Mouse (Mus musculus): Measurements from ENCODE around the gene Dcdc2c.

Gene Dcdc2c

GRCm38 (mm10) chr12:28552299-28552698 lies at the start of gene Dcdc2c:
Dcdc2c (minus strand) TSS chr12:28552399.
- DNase-seq (ENCODE audit: low spot score), result no peak

DNA sequence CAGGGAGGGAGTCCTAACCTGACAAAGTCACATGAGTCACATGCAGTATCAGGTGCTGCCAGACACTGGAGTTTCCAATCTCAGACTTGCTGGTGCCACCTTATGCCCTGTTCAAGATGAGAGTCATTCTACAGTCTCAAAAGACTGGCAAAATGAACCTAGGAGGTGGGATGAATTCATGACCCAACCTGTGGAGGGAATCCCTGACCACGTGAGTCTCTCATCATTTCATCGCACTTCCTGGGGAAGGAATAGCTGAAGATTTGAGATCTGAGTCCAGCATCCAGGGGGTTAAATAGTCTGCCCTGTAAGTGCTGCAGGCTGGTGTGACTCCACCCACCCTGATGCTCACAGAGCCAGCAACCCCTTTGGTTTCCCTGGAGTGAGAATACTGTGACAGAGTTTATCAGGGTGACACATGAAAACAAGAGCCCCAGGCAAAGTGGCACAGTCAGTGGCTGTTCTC lies 46.4 kb upstream of the Dcdc2c start:
- no peak for DNase-seq (ENCODE audit: low spot score)

- DNase-seq (ENCODE audit: low spot score), result no peak
Measured at GRCm38 (mm10) chr12:28598110-28598509, 45.9 kb upstream of the Dcdc2c start.

DNA sequence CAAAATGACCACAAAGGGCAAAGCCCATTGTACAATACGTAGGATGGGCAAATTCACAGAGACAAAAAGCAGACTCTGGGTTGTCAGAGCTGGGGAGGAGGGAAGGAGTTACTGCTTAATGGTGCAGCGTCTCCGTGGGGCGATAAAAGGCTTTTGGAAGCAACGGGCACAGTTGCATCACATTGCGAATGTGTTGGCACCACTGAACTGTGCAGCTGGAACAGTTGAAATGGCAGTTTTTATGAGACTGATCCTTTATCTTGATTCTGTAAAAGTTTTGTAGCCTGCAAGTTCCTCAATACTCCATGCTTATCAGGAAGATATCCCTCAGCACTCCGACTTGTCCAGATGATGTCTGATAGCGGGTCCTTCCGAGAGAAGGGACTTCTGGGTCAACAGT lies 45.5 kb upstream of the Dcdc2c start:
- no peak for DNase-seq (ENCODE audit: low spot score)

DNA sequence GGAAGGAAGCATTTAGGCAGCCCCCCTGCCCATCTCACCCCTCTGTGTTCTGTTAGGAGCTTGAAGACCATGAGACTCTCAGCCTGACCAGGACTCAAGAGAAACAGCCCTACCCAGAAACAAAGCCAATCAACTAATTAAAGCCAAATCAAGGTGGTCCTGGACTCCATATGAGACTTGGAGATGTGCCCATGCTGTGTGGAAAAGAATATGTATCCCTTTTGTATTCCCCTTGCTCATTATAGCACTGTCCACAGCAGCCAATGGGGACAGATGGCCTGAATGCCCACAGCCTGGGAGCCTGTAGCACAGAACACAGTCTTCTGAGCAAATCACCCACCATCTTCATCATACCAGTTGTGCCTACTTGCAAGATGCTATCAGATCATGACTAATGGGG lies 44.7 kb upstream of the Dcdc2c start:
- no peak for DNase-seq (ENCODE audit: low spot score)

DNA sequence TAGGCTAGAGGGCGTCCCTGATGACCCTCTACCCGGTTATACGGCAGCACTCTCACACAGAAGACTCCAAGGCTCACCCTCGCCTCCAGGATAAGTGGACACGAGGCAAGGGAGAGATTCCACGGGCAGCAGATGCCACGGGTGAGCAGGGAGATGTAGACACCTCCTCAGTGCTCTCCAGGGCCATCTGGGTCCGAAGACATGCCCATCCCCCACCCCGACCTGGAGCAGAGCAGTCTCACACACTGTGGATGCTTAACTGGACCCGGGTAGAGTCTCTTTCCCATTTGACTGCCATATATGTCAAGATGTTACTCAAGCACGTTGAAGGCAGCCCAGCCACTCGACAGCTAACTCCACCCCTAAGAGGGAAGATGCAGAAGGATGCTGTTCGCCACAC lies 38.2 kb upstream of the Dcdc2c start:
- no peak for DNase-seq (ENCODE audit: low spot score)

DNA sequence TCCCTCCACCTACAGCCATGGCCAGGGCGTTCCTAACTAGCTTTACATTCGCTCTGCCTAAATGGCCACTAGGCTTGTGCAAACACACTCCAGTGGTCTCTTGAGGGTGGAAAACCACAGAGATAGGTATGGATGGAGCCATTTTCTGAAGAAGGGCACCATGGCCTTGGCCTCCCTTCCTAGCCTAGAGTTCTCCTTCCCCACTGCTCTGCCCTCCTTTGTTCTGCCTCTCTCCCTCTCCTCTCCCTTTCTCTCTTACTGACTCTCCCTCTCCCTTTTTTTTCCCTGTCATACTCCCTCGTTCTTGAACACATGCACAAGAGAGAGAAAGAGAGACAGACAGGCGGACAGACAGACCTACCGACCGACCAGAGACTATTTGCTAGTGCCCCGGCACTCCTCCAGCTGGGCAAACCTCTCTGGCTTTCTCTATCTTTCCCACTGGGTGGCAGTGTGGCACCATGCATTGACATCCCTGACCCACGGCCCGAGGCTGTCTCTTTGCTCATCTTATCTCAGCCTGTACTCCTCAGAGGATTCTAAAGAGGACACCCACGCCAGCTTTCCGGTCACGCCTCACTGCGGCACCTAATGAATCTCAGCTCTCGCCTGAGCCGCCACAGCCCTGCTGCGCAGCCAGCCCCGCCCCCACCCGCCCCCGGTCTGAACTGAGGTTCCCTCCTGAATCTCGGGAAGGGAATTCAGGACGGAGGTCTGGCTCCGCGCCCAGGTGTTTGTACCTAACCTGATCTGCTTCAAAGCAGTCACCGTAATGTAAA lies 37.1 kb upstream of the Dcdc2c start:
- peak; percentile 63 for DNase-seq (ENCODE audit: low spot score)

DNA sequence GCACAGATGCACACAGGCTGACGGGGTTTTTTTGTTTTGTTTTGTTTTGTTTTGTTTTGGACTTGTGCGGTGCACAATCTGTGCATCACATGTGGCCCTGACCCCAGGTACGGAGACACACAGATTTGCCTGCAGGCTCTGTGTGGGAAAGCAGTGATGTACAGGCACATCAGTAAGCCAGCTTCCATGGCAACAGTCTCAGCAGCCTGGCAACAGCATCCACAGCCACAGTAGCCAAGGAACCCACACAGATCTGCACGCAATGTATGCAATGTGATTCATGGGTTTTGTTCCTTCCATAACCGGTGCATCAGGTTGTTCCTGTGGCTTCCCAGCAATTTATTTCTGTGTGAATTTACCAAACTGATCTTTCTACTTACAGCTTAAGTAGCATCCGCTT lies 35.8 kb upstream of the Dcdc2c start:
- no peak for DNase-seq (ENCODE audit: low spot score)

DNA sequence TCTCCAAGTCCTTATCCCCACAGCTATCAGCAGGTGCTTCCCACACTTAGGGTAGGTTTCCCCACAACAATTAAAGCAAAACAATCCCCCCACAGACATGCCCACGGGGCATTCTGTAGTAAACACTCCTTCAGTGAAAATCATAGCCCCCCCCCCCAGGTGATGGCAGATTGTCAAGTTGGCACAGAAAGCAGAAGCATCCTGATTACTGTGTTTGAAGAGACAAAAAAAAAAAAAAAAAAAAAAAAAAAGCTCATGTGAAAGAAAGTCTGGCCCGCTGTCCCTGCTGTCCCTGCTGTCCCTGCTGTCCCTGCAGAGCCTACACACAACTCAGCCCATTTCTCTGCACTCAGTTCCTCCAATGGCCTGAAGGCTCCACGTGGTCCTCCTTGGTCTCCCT lies 31.8 kb upstream of the Dcdc2c start:
- DNase-seq (ENCODE audit: low spot score), result no peak

GRCm38 (mm10) chr12:28582423-28582822 lies 30.2 kb upstream of the Dcdc2c start, which contains the start of gene Allc:
Allc (minus strand) TSS chr12:28582523.
- DNase-seq (ENCODE audit: low spot score), result no peak

DNA sequence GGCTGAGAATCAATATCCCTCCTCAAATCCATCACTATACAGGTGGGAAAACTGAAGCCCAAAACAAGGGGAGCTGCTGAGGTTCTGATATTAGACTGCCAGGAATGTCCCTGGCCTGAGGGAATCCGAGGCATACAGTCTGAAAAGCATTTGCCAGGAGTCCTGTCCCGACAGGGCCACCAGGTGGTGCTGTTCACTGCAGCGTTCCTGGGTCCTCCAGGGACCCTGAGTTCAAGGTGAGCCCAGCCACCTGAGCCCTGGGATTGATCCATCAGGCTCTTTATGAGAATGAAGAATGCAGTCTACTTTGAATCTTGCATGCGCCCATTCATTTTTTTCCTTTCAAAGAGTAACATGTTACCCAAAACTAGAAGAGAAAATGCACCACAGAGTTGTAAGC lies 26.9 kb upstream of the Dcdc2c start:
- no peak for DNase-seq (ENCODE audit: low spot score)

GRCm38 (mm10) chr12:28578147-28578546 lies 25.9 kb upstream of the Dcdc2c start:
- no peak for DNase-seq (ENCODE audit: low spot score)

DNA sequence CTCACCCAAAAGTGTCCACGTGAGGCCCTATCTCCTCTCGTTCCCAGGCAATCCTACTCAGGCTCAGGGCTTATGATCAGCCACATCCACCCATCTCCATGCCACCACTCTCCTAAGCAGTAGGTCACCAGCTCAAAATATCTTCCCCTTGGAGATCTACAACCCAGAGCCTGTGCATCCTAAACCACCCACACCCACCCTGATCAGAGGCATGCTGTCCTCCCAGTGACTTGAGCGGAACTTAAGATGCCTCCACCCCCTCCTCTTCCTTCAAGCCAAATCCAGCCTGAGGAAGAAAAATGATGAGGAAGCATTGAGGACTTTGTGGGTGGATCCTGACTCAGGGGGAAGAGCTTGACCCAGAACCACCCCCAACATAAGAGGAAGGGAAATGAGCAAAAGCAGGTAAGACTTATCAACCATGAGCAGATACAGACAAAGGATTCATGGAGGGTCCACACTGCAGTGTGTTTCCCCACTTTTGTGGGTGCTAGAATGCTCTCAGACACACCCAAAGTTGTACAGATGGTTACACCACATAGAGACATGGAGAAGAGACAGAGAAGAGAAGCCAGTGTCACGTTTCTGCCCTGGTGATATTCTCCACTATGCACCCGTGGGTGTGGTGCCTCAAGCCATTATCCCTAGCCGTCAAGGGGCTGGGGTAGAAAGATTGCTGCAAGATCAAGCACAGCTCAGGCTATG lies 23.3 kb upstream of the Dcdc2c start:
- no peak for DNase-seq (ENCODE audit: low spot score)

DNA sequence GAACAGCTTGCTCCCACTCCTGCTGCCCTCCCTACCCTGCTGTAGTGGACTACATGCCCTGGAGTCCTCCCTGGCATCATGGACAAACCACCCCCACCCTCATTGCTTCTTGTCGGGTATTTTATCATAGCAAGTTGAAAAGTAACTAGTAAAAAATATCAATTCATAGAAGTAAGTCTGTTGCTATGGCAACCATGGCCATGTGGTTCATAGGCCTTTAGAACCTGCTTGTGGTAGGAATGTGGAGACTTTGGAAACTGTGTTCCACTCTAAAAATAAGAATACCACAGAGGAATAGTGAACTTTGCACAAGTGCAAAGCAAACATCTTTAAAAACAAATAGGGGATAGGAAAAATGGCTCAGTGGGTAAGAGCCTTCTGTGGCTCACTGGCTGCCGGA lies 20.0 kb upstream of the Dcdc2c start:
- no peak for DNase-seq (ENCODE audit: low spot score)

DNA sequence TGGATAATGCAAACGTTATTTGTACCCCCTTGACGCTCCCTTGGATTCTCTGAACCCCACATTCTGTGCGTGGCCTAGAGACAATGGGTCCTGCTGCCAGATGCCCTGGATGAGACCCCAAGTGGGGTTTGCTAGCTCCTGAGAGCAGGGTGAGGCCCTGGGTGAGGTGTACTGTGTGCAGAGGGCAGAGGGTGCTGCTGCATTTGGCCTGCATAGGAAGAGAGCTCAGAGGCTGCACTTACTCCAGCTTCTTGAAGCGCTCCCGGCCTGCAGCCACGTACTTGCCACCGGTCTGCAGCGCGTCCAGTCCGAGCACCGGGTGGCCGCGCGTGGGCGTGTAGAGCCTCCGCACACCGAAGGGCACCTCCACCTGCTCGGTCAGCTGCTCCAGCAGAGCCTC lies 424 bp downstream of the Dcdc2c start:
- no peak for DNase-seq (ENCODE audit: low spot score)

DNA sequence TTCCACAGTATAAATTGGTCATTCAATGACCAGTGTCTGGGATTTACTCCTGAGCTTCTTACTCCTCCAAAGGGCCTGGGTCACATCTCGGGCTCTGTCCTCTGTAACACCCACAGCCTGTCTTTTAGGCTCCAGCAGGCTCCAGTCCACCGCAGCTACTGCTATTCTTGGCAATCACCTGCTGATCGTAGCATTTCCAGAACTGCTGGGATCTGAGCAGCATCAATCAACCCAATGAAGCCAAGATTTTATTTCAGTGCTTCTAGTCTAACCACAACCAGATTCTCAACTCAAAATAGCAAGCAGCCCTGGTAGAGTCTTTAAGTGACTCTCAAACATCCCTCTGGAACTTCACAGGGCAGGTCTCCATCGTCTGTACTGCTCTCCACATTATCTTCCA lies 3.3 kb downstream of the Dcdc2c start:
- no peak for DNase-seq (ENCODE audit: low spot score)

DNA sequence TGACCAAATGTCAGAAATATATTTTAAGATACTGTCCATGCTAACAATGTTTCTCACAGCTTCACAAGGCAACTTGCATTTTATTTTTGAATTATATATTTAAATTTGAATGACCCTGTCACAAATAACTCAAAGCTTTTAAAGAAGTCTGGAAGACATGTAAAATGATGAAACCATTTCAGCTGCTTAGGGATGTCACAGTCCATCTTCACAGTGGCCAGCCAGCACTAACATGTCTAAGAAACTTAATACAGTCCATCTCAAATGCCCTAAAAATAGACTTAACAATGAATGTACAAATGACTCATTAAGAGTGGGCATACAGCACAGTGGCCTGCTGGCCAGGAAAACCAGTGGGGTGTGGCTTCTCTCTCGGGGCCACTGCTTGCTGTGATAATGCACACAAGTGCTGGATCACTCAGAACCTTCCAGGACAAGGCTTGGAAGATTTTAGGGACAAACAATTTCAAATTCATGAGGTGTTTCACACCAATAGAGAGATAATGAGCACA lies 37.9 kb downstream of the Dcdc2c start:
- DNase-seq (ENCODE audit: low spot score), result no peak

GRCm38 (mm10) chr12:28509699-28510280 lies 42.4 kb downstream of the Dcdc2c start:
- DNase-seq (ENCODE audit: low spot score), result no peak

DNA sequence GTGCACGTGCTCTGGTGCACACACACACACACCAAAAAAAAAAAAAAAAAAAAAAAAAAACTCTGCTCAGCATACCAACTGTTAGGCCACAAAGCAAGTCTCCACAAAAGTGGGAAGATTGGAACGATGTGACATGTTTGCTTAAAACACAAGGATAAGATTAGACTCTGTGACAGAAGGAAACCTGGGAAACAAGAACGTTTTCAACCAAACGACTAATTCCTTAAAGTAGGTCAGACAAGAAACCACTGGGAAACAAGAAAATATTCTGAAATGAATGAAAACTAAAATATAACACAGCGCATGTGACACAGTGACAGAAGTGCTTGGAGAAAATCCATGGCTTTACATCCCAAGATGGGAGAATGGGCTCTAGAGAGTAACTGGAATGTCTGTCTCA lies 57.9 kb downstream of the Dcdc2c start:
- no peak for DNase-seq (ENCODE audit: low spot score)

DNA sequence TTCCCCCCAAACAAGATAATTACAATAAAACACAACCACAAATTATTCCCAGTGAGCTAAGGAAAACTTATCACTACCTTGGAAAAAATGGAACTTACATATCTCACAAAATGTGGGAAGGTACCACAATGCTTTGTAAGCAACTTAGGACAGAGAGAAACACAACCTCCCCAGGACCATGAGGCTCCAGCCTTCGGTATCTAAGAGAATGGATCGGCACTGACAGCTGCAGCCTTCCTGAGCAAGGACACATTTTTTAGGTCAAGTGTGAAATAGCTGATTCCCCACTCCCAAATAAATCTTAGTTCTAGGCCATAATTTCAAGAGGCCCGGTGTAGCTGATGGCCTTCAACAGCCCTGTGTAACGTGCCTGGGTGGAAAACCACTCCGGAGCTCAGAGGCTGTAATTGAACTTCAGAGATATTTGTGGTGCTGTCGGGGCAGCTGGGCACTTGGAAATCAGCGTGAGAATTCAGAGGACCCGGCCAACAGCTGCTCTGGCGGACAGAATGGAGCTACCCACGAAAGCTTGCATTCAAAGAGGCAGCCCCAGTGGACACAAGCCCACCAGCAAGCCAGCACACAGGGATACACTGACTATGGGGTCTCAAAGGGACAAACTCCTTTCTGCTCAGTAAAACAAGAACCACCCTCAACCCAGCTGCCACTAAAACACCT lies 69.6 kb downstream of the Dcdc2c start:
- no peak for DNase-seq (ENCODE audit: low spot score)

GRCm38 (mm10) chr12:28460951-28461431 lies 91.2 kb downstream of the Dcdc2c start:
- DNase-seq (ENCODE audit: low spot score), result no peak

DNA sequence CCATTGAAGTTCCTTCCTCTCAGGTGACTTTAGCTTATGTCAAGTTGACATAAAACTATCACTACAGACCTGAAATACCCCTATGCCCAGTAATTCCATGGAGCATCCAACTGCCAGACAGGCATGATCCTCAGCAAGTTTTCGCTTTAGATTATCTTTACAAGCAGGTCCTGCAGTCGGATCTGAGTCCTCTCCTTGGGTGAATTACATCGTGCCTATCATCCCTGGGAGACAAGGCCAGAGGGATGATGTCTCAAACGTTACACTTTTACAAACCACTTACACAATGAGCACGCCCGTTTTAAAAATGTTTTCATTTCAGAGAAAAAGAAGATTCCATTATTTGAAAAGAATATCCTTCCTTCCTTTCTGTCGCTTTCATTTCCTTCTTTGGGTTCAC lies 91.7 kb downstream of the Dcdc2c start:
- DNase-seq (ENCODE audit: low spot score), result no peak
